Mouse (Mus musculus) forebrain, postnatal 0 days (tissue): ENCODE measurements at regions not wholly inside any gene's neighbourhood (a gene's known extent, or its start where the extent isn't known, plus 50 kb on each side); places are given as distances from the start of the nearest gene placed in this dataset.
A peak's percentile ranks its signal among the peaks of the same experiment; 100 is the strongest.

Source experiments
- ATAC-seq: fragments of 200-750 bp; cut with Nextera tagmentation; 2 replicates; pipeline ENCODE4 v1.8.0; 2017; ENCODE audit warnings: mild to moderate bottlenecking, moderate library complexity
- DNase-seq: peaks from one replicate; pipeline ENCODE4 v3.0.0-alpha.2; 2015
- H3K27ac ChIP-seq: fragments of 300-500 bp; sonication (generic); 2 replicates; pipeline ENCODE4 v1.5.1; 2014; ENCODE audit warnings: low read depth, mild to moderate bottlenecking, antibody characterized with exemption, low read length, moderate library complexity, mixed read lengths
- H3K27me3 ChIP-seq: fragments of 300-500 bp; sonication (generic); 2 replicates; pipeline ENCODE4 v1.6.1; 2014; ENCODE audit warnings: mild to moderate bottlenecking, low read length, mixed read lengths; ENCODE audit not compliant: insufficient read depth
- H3K36me3 ChIP-seq: fragments of 300-500 bp; sonication (generic); 2 replicates; pipeline ENCODE4 v1.6.1; 2014; ENCODE audit warnings: mild to moderate bottlenecking, moderate library complexity; ENCODE audit not compliant: insufficient read depth
- H3K4me1 ChIP-seq: fragments of 300-500 bp; sonication (generic); 2 replicates; pipeline ENCODE4 v1.6.1; 2014; ENCODE audit warnings: antibody characterized with exemption; ENCODE audit not compliant: insufficient read depth
- H3K4me2 ChIP-seq: fragments of 300-500 bp; sonication (generic); 2 replicates; pipeline ENCODE4 v1.6.1; 2014; ENCODE audit warnings: low read depth, mild to moderate bottlenecking, moderate library complexity
- H3K4me3 ChIP-seq: fragments of 300-500 bp; sonication (generic); 2 replicates; pipeline ENCODE4 v1.5.1; 2014; ENCODE audit warnings: low read depth, low read length, mixed read lengths
- H3K9ac ChIP-seq: fragments of 300-500 bp; sonication (generic); 2 replicates; pipeline ENCODE4 v1.6.1; 2014; ENCODE audit warnings: mild to moderate bottlenecking
- H3K9me3 ChIP-seq: fragments of 300-500 bp; sonication (generic); 2 replicates; pipeline ENCODE4 v1.6.1; 2016; ENCODE audit warnings: low read length
- CTCF ChIP-seq: sonication (generic); IDR thresholded peaks from 2 replicates; pipeline ENCODE4 v1.5.1; 2016; ENCODE audit warnings: antibody characterized with exemption, control low read depth, low read depth
- WGBS: fragments of 180-500 bp; shearing (Covaris S2); extraction: QIAGEN DNeasy Blood & Tissue Kit; methylation state at CpG from one replicate; pipeline ENCODE4 v1.1.7; 2014; 5-methylcytosine and 5-hydroxymethylcytosine counted together

- Histone ChIP-seq H3K36me3 (no peaks in the 10 kb centered on the region), H3K9me3 (no peaks in the 10 kb centered on the region), H3K4me1 (no peaks in the 10 kb centered on the region), H3K4me3 (no peak overlapping the region), H3K27ac (no peak overlapping the region), H3K4me2 (no peak overlapping the region), H3K9ac (no peak overlapping the region), H3K27me3 (no peaks in the 10 kb centered on the region)
- WGBS: 24% methylated on average over 1 of the region's 1 CpGs
- ATAC-seq: no peak
- no peak for DNase-seq
- TF ChIP-seq CTCF: no peak
Measured at GRCm38 (mm10) chr15:67855291-67855690, 1354.6 kb upstream of the Lrrc6 start.

- WGBS: 64% methylated on average over 3 of the region's 3 CpGs
- Histone ChIP-seq H3K4me3 (no peak overlapping the region), H3K27ac (no peak overlapping the region), H3K4me1 (no peaks in the 10 kb centered on the region), H3K36me3 (no peaks in the 10 kb centered on the region), H3K9me3 (no peaks in the 10 kb centered on the region), H3K4me2 (no peak overlapping the region), H3K27me3 (no peaks in the 10 kb centered on the region), H3K9ac (no peak overlapping the region)
- DNase-seq: no peak
- ATAC-seq: 0 out of 2 replicates have a peak, but pooled peaks have one; percentile 29
- no peak for TF ChIP-seq CTCF
Measured at GRCm38 (mm10) chr15:67850118-67850517, 1349.4 kb upstream of the Lrrc6 start.

GRCm38 (mm10) chr15:67845707-67846106 lies 1345.0 kb upstream of the Lrrc6 start:
- H3K9me3 ChIP-seq: no peaks in the 10 kb centered on the region
- no peak overlapping the region for H3K4me3 ChIP-seq
- H3K4me1 ChIP-seq: no peaks in the 10 kb centered on the region
- no peak for ATAC-seq
- TF ChIP-seq CTCF: no peak
- H3K27ac ChIP-seq: no peak overlapping the region
- H3K27me3 ChIP-seq: no peaks in the 10 kb centered on the region
- H3K9ac ChIP-seq: no peak overlapping the region
- no peak for DNase-seq
- no peaks in the 10 kb centered on the region for H3K36me3 ChIP-seq
- 81% methylated on average over 2 of the region's 2 CpGs for WGBS
- no peak overlapping the region for H3K4me2 ChIP-seq

GRCm38 (mm10) chr15:67840671-67841070 lies 1340.0 kb upstream of the Lrrc6 start:
- H3K4me1 ChIP-seq: no peaks in the 10 kb centered on the region
- no peak overlapping the region for H3K27ac ChIP-seq
- no peak for TF ChIP-seq CTCF
- no peaks in the 10 kb centered on the region for H3K9me3 ChIP-seq
- DNase-seq (peak; percentile 81), ATAC-seq (peak; percentile 91)
- H3K9ac ChIP-seq: no peak overlapping the region
- H3K4me2 ChIP-seq: no peak overlapping the region
- H3K4me3 ChIP-seq: no peak overlapping the region
- 55% methylated on average over 3 of the region's 3 CpGs for WGBS
- H3K36me3 ChIP-seq: no peaks in the 10 kb centered on the region
- H3K27me3 ChIP-seq: no peaks in the 10 kb centered on the region

- H3K27ac ChIP-seq: no peak overlapping the region
- WGBS: 79% methylated on average over 4 of the region's 4 CpGs
Measured at GRCm38 (mm10) chr15:67825796-67826484, 1325.2 kb upstream of the Lrrc6 start.

GRCm38 (mm10) chr15:67823226-67823625 lies 1322.5 kb upstream of the Lrrc6 start:
- Histone ChIP-seq H3K4me1 (no peaks in the 10 kb centered on the region), H3K27ac (no peak overlapping the region), H3K4me2 (no peak overlapping the region), H3K4me3 (no peak overlapping the region), H3K9me3 (no peaks in the 10 kb centered on the region), H3K36me3 (no peaks in the 10 kb centered on the region), H3K27me3 (no peaks in the 10 kb centered on the region), H3K9ac (no peak overlapping the region)
- WGBS: 54% methylated on average over 3 of the region's 3 CpGs
- ATAC-seq: no peak
- no peak for DNase-seq
- TF ChIP-seq CTCF: no peak

More at GRCm38 (mm10) chr15:67825796-67826484, 1325.2 kb upstream of the Lrrc6 start:
- H3K9ac ChIP-seq: no peak overlapping the region
- ATAC-seq: no peak
- no peaks in the 10 kb centered on the region for H3K27me3 ChIP-seq
- no peaks in the 10 kb centered on the region for H3K36me3 ChIP-seq
- TF ChIP-seq CTCF: no peak
- H3K4me3 ChIP-seq: no peak overlapping the region
- no peaks in the 10 kb centered on the region for H3K4me1 ChIP-seq
- no peaks in the 10 kb centered on the region for H3K9me3 ChIP-seq
- no peak for DNase-seq
- H3K4me2 ChIP-seq: no peak overlapping the region

GRCm38 (mm10) chr15:67799871-67800270 lies 1299.2 kb upstream of the Lrrc6 start:
- ATAC-seq: no peak
- no peak for DNase-seq
- 70% methylated on average over 1 of the region's 1 CpGs for WGBS
- TF ChIP-seq CTCF: no peak
- Histone ChIP-seq H3K4me1 (no peaks in the 10 kb centered on the region), H3K4me2 (no peak overlapping the region), H3K27ac (no peak overlapping the region), H3K4me3 (no peak overlapping the region), H3K36me3 (no peaks in the 10 kb centered on the region), H3K9me3 (no peaks in the 10 kb centered on the region), H3K9ac (no peak overlapping the region), H3K27me3 (no peaks in the 10 kb centered on the region)

- Histone ChIP-seq H3K4me1 (no peaks in the 10 kb centered on the region), H3K4me3 (no peak overlapping the region), H3K27ac (no peak overlapping the region), H3K9ac (no peak overlapping the region), H3K36me3 (no peaks in the 10 kb centered on the region), H3K27me3 (no peaks in the 10 kb centered on the region), H3K9me3 (no peaks in the 10 kb centered on the region), H3K4me2 (no peak overlapping the region)
- ATAC-seq (no peak), DNase-seq (no peak)
- WGBS: 81% methylated on average over 2 of the region's 2 CpGs
- TF ChIP-seq CTCF: no peak
Measured at GRCm38 (mm10) chr15:67795578-67795977, 1294.9 kb upstream of the Lrrc6 start.
